ENCODE assay signal across 8 mouse cellular contexts in genomic region chr13:49216220-49216552, GRCm38 (mm10). TPM values are rescaled to one million over a fixed set of nuclear protein-coding genes. Genes with fewer than 3 reads are reported as not detected.
DNase-seq lines count a peak whose midpoint lies in the region; ATAC-seq and TF ChIP-seq lines count a peak whose summit lies in the region.

No protein-coding gene starts in this region.

- peaks cover 4% of the 10 kb centered on the region; the same call in 1 of the 2 replicates for H3K9me3 ChIP-seq in heart, embryonic 12.5 days (replicated peaks)
- H3K9me3 ChIP-seq in ES-E14 (ENCODE audit: control insufficient read depth, insufficient read depth, low read depth, low read length): no peaks in the 10 kb centered on the region
- H3K9me3 ChIP-seq in hindbrain, embryonic 10.5 days: no peaks in the 10 kb centered on the region
- H3K9me3 ChIP-seq in megakaryocyte, embryonic 14.5 days: peaks cover 4% of the 10 kb centered on the region; the same call in 1 of the 2 replicates

- in situ Hi-C loops in ES-E14 (cut with MboI; ENCODE audit: low sequenced_read_pairs in 2 of 2, unreplicated experiment in 2 of 2): no loop called here

- H3K4me1 ChIP-seq in heart, embryonic 12.5 days (replicated peaks): peaks cover 43% of the 10 kb centered on the region
- H3K4me1 ChIP-seq in ES-E14 (ENCODE audit: control insufficient read depth in 2 of 2, insufficient read depth in 2 of 2, low read length in 2 of 2, poor library complexity in 1 of 2): peaks cover 0 to 7% of the 10 kb centered on the region in 2 experiments; a peak in 2 of 4 replicates
- H3K4me1 ChIP-seq in hindbrain, embryonic 10.5 days (replicated peaks): peaks cover 44% of the 10 kb centered on the region
- H3K4me1 ChIP-seq in megakaryocyte, embryonic 14.5 days: peaks cover 76% of the 10 kb centered on the region

- DNase-seq in heart, adult 8-10 months (ENCODE audit: low spot score): no peak
- no peak for DNase-seq in ES-E14 (ENCODE audit: low read depth, low spot score)
- DNase-seq in hindbrain, embryonic 10.5 days (ENCODE audit: low spot score): no peak
- no peak for DNase-seq in adrenal gland, adult 8-10 months
- DNase-seq in adrenal gland, adult (ENCODE audit: inconsistent age in 2 of 2, low spot score in 1 of 2): no peak
- DNase-seq in ovary, postnatal 36 days (ENCODE audit: low spot score): no peak

- H3K9ac ChIP-seq in heart, embryonic 12.5 days: peak overlapping the region; percentile 89
- peak overlapping the region; percentile 42; the same call in 1 of the 2 replicates for H3K9ac ChIP-seq in ES-E14 (ENCODE audit: insufficient read depth, low read depth, low read length, poor library complexity, severe bottlenecking)

- no peaks in the 10 kb centered on the region; the same call in 1 of the 2 replicates for H3K27me3 ChIP-seq in heart, embryonic 12.5 days (replicated peaks)
- peaks cover 50% of the 10 kb centered on the region for H3K27me3 ChIP-seq in hindbrain, embryonic 10.5 days (ENCODE audit: insufficient read depth, poor library complexity, severe bottlenecking)
- peaks cover 5% of the 10 kb centered on the region for H3K27me3 ChIP-seq in megakaryocyte, embryonic 14.5 days (replicated peaks)

- peak overlapping the region; percentile 88; the same call in 1 of the 2 replicates for H3K27ac ChIP-seq in heart, embryonic 12.5 days (ENCODE audit: poor library complexity, severe bottlenecking)
- no peak overlapping the region for H3K27ac ChIP-seq in ES-E14 (ENCODE audit: insufficient read depth, low read depth, low read length, poor library complexity, severe bottlenecking)
- H3K27ac ChIP-seq in hindbrain, embryonic 10.5 days: peak overlapping the region; percentile 87

- H3K36me3 ChIP-seq in heart, embryonic 12.5 days: no peaks in the 10 kb centered on the region
- no peaks in the 10 kb centered on the region for H3K36me3 ChIP-seq in ES-E14 (ENCODE audit: control insufficient read depth, insufficient read depth, low read length, poor library complexity, severe bottlenecking)
- H3K36me3 ChIP-seq in hindbrain, embryonic 10.5 days: no peaks in the 10 kb centered on the region
- H3K36me3 ChIP-seq in megakaryocyte, embryonic 14.5 days (replicated peaks; ENCODE audit: low read length): peaks cover 20% of the 10 kb centered on the region

- 4% methylated on average over 17 of the region's 17 CpGs for whole genome bisulfite sequencing in heart, embryonic 12.5 days
- WGBS in hindbrain, embryonic 10.5 days: 2% methylated on average over 17 of the region's 17 CpGs

- peak; percentile 60 for ATAC-seq in heart, embryonic 12.5 days (ENCODE audit: insufficient number of reproducible peaks, low FRiP score)

- H3K4me2 ChIP-seq in heart, embryonic 12.5 days: peak overlapping the region; percentile 78

- peak overlapping the region; percentile 85 for H3K4me3 ChIP-seq in heart, embryonic 12.5 days
- H3K4me3 ChIP-seq in ES-E14 (ENCODE audit: insufficient read depth in 1 of 2, low read depth in 1 of 2, low read length in 2 of 2, poor library complexity in 1 of 2, severe bottlenecking in 1 of 2): peak overlapping the region; percentile 74 to 96
- peak overlapping the region; percentile 85 for H3K4me3 ChIP-seq in hindbrain, embryonic 10.5 days
- peak overlapping the region; percentile 96 for H3K4me3 ChIP-seq in megakaryocyte, embryonic 14.5 days (replicated peaks)

TF ChIP-seq in ES-E14, 5 proteins besides CTCF, POLR2A, EP300 and RAD21:
- no peak for TF ChIP-seq ZNF384 (IDR thresholded peaks at IDR 0.05; ENCODE audit: low read depth, low read length)
- no peak for TF ChIP-seq CHD2 (IDR thresholded peaks at IDR 0.05; ENCODE audit: low read depth, low read length)

RNA-seq across cellular contexts. Expression of gene Card19, which starts 0.3 kb away (rescaled TPM):
- 76.4 and 81.2 TPM in 2 replicates for polyA plus RNA-seq in heart, embryonic 12.5 days (2016; fragmentation: Nextera tagmentation; extraction: Ambion mirVana)
- total RNA-seq in heart, adult 8-10 months (2022): 100 to 1,000 TPM; 132 to 152 (median 141) TPM
- 16.9 and 20.5 TPM in 2 replicates for total RNA-seq in ES-E14 (2012; rRNA removed)
- 25.8 and 27.4 TPM in 2 replicates for polyA plus RNA-seq in hindbrain, embryonic 10.5 days (2016; fragmentation: Nextera tagmentation; extraction: Ambion mirVana)
- polyA plus RNA-seq in megakaryocyte, embryonic 14.5 days (2012; ENCODE audit: insufficient read depth, low replicate concordance): 534 and 845 TPM in 2 replicates
- total RNA-seq in adrenal gland, adult 8-10 months (2022): 10 to 100 TPM; 44.8 to 81.7 (median 62.8) TPM

RNA-seq across cellular contexts. Expression of gene Ninj1, which starts 28.9 kb away (rescaled TPM):
- 51.0 and 55.8 TPM in 2 replicates for polyA plus RNA-seq in heart, embryonic 12.5 days (2016; fragmentation: Nextera tagmentation; extraction: Ambion mirVana)
- total RNA-seq in heart, adult 8-10 months (2022): 100 to 1,000 TPM; 111 to 152 (median 131) TPM
- 18.0 and 20.8 TPM in 2 replicates for total RNA-seq in ES-E14 (2012; rRNA removed)
- polyA plus RNA-seq in hindbrain, embryonic 10.5 days (2016; fragmentation: Nextera tagmentation; extraction: Ambion mirVana): 26.3 and 28.3 TPM in 2 replicates
- 422 and 866 TPM in 2 replicates for polyA plus RNA-seq in megakaryocyte, embryonic 14.5 days (2012; ENCODE audit: insufficient read depth, low replicate concordance)
- 10 to 100 TPM; 55.5 to 58.6 (median 58.0) TPM for total RNA-seq in adrenal gland, adult 8-10 months (2022)

RNA-seq across cellular contexts. Expression of gene Susd3, which starts 32.3 kb away (rescaled TPM):
- polyA plus RNA-seq in heart, embryonic 12.5 days (2016; fragmentation: Nextera tagmentation; extraction: Ambion mirVana): 0.63 and 0.80 TPM in 2 replicates
- under 1 TPM; 0.31 to 0.78 (median 0.64) TPM for total RNA-seq in heart, adult 8-10 months (2022)
- 0.95 and 1.3 TPM in 2 replicates for total RNA-seq in ES-E14 (2012; rRNA removed)
- polyA plus RNA-seq in hindbrain, embryonic 10.5 days (2016; fragmentation: Nextera tagmentation; extraction: Ambion mirVana): 1.4 and 1.6 TPM in 2 replicates
- 289 and 697 TPM in 2 replicates for polyA plus RNA-seq in megakaryocyte, embryonic 14.5 days (2012; ENCODE audit: insufficient read depth, low replicate concordance)
- 10 to 100 TPM in 2 of 4 experiments, 1 to 10 TPM in 2; 3.0 to 97.4 (median 38.5) TPM for total RNA-seq in adrenal gland, adult 8-10 months (2022)
